Mouse (Mus musculus) E14TG2a.4 (cell line): ENCODE measurements around the gene Gm28048.

Experiments
- H3K27me3 ChIP-seq: 2 replicates; pipeline ENCODE4 v1.6.1; 2014; ENCODE audit warnings: low read length, control low read depth; ENCODE audit not compliant: insufficient read depth
- H3K36me3 ChIP-seq: 2 replicates; pipeline ENCODE4 v1.6.1; 2014; ENCODE audit warnings: low read length, control low read depth; ENCODE audit not compliant: insufficient read depth
- H3K4me1 ChIP-seq: replicated peaks from 2 replicates; pipeline ENCODE4 v1.6.1; 2014; ENCODE audit warnings: low read depth, low read length, control low read depth
- H3K4me3 ChIP-seq: replicated peaks from 2 replicates; pipeline ENCODE4 v1.5.1; 2014; ENCODE audit warnings: mild to moderate bottlenecking, low read length
- H3K9me3 ChIP-seq: 2 replicates; pipeline ENCODE4 v1.6.1; 2014; ENCODE audit warnings: low read length, control low read depth
- CTCF ChIP-seq: conservative IDR thresholded peaks from 2 replicates; pipeline ENCODE4 v1.5.1; 2014; ENCODE audit warnings: low read length
- NANOG ChIP-seq: IDR thresholded peaks from 2 replicates; pipeline ENCODE4 v1.6.1; 2014; ENCODE audit warnings: borderline replicate concordance, low read length, mixed read lengths
- POU5F1 ChIP-seq: IDR thresholded peaks from 2 replicates; pipeline ENCODE4 v1.6.1; 2014; ENCODE audit warnings: low read length, borderline replicate concordance

Gm28048 gene

DNA sequence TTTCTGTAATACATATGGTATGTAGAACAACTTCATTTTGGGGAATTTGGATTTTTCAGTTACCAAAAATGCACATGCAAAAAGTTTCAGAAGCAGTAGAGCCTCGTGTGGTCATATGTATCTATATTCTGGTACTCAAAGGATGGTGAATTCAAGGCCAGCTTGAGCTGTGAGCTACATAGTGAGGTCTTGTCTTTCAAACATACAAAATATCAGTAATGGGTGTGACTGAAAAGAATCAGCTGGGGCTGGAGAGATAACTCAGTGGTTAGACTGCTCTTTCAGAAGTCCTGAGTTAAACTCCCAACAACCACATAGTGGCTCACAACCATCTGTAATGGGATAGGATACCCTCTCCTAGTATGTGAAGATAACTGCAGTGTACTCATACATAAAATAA, 16.4 kb upstream of the Gm28048 start:
- peaks cover 100% of the 10 kb centered on the region for H3K36me3 ChIP-seq
- peaks cover 11% of the 10 kb centered on the region for H3K4me1 ChIP-seq
- TF ChIP-seq NANOG: no peak
- TF ChIP-seq CTCF: no peak
- no peak for TF ChIP-seq POU5F1
- no peaks in the 10 kb centered on the region for H3K9me3 ChIP-seq
- H3K4me3 ChIP-seq: no peak overlapping the region
- H3K27me3 ChIP-seq: no peaks in the 10 kb centered on the region

DNA sequence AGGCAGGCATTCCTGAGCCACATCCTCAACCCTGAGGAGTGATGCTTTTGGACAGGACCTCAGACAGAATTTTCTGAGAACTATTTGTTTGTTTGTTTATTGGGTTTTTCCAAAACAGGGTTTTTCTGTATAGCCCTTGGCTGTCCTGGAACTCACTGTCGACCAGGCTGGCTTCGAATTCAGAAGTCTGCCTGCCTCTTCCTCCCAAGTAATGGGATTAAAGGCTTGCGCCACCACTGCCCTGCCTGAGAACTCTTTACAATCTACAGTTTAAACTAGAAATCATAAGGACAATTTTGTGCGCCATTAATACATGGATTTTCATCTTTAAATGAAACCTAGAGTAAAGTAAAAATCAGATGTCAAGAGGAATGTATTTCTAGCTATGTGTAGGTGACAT, 13.6 kb upstream of the Gm28048 start:
- H3K4me3 ChIP-seq: no peak overlapping the region
- peaks cover 92% of the 10 kb centered on the region for H3K36me3 ChIP-seq
- no peaks in the 10 kb centered on the region for H3K9me3 ChIP-seq
- H3K27me3 ChIP-seq: no peaks in the 10 kb centered on the region
- peaks cover 29% of the 10 kb centered on the region for H3K4me1 ChIP-seq
- TF ChIP-seq NANOG (no peak), CTCF (no peak), POU5F1 (no peak)

DNA sequence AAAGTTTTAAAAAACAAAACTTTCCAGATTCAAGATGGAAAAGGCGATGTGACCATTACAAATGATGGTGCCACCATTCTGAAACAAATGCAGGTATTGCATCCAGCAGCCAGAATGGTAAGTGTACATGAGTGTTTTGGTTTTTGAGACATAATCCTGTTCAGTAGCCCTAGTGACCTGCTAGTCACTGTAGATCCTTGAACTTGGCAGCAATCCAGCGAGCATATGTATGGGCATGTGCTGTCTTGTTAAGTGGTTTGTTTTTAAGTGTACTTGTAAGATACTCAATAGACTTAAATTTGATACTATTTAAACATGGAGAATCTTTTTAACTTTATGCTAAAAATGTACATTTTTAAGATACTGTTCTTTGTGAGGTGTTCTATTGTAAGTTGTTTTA, 12.4 kb upstream of the Gm28048 start:
- H3K4me1 ChIP-seq: peaks cover 29% of the 10 kb centered on the region
- no peak overlapping the region for H3K4me3 ChIP-seq
- TF ChIP-seq POU5F1 (no peak), CTCF (no peak), NANOG (no peak)
- H3K27me3 ChIP-seq: no peaks in the 10 kb centered on the region
- peaks cover 80% of the 10 kb centered on the region for H3K36me3 ChIP-seq
- H3K9me3 ChIP-seq: no peaks in the 10 kb centered on the region

DNA sequence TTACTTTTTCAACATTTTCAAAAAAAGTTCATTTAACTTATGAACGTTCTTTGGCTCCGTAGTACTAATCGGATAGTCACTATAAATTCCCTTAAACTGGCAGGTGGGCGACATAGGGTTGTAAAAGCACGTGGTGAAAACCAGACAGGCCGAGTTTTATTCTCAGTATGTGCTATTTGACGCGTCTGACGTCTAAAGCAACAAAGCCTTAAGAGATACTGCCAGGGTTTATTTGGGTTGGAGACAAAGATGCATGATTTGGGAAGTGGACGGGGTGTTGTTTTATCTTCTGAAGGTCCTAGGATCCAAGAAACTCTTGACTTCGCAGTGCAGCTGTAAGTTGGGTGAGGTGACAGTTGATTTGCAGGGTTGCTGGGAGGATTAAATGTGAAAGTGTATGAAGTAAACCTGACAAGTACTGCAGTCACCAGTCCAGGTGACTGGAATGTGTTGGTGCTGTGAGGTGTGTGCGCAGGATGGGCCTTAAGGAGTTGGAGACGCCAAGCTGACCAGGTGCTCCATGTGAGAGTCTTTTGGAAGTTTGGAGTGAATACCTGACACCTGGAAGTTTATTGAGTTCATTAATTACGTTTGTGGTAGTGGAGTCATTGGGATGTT, 9.4 kb upstream of the Gm28048 start:
- peaks cover 29% of the 10 kb centered on the region for H3K4me1 ChIP-seq
- H3K36me3 ChIP-seq: peaks cover 51% of the 10 kb centered on the region
- TF ChIP-seq CTCF (no peak), NANOG (no peak), POU5F1 (no peak)
- no peaks in the 10 kb centered on the region for H3K9me3 ChIP-seq
- H3K27me3 ChIP-seq: no peaks in the 10 kb centered on the region
- H3K4me3 ChIP-seq: peak overlapping the region; percentile 95

DNA sequence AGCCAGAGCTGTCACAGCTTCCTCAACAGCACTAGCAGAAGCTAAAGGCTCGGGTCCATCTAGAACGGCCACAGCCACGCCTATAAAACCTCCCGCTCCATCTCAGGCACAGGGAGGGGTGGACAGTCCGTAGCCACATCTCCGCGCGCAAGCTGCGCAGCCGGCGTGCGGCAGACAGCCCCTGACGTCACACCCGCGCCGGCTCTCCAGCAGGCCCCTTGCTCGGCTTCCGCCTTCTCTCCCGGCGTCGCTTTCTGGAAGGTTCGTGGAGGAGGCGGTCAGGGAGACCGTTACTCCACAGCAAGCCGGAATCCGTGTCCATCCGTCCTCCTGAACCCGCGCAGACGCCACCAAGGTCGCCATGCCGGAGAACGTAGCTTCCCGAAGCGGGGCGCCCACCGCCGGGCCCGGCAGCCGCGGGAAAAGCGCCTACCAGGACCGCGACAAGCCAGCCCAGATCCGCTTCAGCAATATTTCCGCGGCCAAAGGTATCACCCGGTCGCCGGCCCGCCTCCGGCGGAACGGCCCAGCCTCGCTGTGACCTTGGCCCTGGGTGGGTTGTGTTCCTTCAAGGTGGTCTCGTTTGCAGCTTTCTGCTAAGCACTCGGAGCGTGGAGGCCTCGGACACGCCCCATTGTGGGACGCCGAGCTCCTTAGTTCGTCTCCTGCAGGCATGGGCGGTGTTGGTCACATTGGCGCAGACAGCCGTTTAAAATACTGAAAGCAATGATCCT, 8.7 kb upstream of the Gm28048 start, which contains the start of gene Cct4:
Gene Cct4, plus strand, starts transcription at position 127 of the 734 bp plus-strand sequence.
- Histone ChIP-seq H3K4me3 (peak within 1 kb of the TSS; percentile 95), H3K4me1 (peaks cover 29% of the 10 kb centered on the region), H3K36me3 (peaks cover 43% of the 10 kb centered on the region), H3K27me3 (no peaks in the 10 kb centered on the region), H3K9me3 (no peaks in the 10 kb centered on the region)
- TF ChIP-seq CTCF (no peak), POU5F1 (no peak), NANOG (no peak)

DNA sequence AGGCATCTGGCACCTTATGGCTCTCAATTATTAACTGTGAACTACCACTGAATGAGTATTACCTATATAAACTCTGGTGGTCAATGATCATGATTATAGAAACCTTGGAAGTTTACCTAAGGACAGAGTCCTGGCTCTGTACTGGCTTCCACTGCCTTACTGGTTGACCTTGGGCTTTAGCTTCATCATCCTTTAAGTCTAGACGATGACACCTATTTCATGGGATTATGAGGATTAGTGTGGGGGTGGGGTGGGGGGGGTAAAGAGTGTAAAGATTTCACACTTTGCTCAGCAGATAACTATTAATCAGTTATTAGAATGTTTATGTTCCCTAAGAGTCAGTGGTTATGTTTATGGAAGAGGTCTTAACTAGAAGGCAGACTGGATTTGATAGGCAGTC, 7.9 kb upstream of the Gm28048 start:
- TF ChIP-seq NANOG: no peak
- no peak for TF ChIP-seq CTCF
- no peak for TF ChIP-seq POU5F1

DNA sequence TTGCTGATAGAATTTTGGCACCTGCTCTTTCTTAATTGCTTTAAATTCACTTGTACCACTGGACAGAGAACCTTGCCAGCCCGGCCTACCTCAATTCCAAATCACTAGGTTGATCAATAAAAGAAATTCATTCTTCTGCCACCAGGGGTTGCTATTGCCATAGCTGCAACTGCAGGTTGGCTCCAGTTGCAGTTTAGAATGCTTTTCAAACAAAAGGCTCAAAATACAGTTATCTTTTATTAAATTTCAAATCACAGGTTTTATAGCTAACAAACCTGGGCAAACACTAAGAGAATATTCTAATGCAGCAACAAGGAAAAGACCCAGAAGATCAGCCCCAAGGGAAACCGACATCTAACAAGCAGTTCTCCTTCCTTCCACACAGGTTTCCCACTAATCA, 5.5 kb upstream of the Gm28048 start:
- Histone ChIP-seq H3K9me3 (no peaks in the 10 kb centered on the region), H3K4me3 (no peak overlapping the region), H3K36me3 (peaks cover 11% of the 10 kb centered on the region), H3K27me3 (no peaks in the 10 kb centered on the region), H3K4me1 (peaks cover 17% of the 10 kb centered on the region)
- no peak for TF ChIP-seq POU5F1
- TF ChIP-seq NANOG: no peak
- peak; percentile 79 for TF ChIP-seq CTCF

More for the DNA sequence above, 7.9 kb upstream of the Gm28048 start:
- Histone ChIP-seq H3K4me3 (peak overlapping the region; percentile 95), H3K27me3 (no peaks in the 10 kb centered on the region), H3K4me1 (peaks cover 27% of the 10 kb centered on the region), H3K36me3 (peaks cover 35% of the 10 kb centered on the region), H3K9me3 (no peaks in the 10 kb centered on the region)

DNA sequence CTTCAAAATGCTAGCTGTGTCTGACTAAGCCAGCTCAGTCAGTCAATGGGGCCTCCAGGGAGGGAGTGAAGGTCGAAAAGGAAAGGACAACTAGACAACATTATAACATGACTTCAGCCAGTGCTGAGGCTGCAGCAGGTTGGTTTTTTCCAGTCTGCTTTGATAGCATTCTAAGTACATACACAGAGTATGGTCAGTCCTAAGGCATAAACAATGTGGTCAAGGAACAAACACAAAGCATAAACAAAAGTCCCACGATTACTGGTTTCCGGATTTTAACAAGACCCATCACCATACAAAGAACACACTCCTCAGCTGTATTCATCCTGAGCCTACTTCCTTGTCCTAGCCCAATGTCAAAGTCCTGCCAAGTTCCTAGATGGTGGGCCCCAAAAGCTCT, 3.6 kb upstream of the Gm28048 start:
- Histone ChIP-seq H3K4me3 (no peak overlapping the region), H3K9me3 (no peaks in the 10 kb centered on the region), H3K27me3 (no peaks in the 10 kb centered on the region), H3K36me3 (no peaks in the 10 kb centered on the region), H3K4me1 (peaks cover 20% of the 10 kb centered on the region)
- TF ChIP-seq POU5F1: no peak
- TF ChIP-seq NANOG: no peak
- TF ChIP-seq CTCF: no peak

DNA sequence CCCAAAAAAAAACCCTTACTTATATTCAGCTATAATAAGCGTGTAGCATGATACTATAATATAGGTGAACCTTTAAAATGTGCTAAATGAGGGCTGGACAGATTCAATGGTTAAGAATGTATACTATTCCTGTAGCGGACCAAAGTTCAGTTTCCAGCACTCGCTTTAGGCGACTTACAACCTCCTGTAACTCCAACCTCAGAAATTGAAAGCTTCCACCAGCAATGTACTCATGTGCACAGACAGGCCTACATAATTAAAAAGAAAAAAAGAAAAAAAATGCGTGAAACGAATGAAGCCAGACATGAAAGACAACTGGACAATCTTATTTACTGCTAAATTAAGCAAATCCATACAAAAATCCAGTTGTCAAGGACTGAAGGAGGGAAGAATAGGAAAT, 956 bp upstream of the Gm28048 start:
- peaks cover 21% of the 10 kb centered on the region for H3K36me3 ChIP-seq
- no peak for TF ChIP-seq NANOG
- H3K27me3 ChIP-seq: no peaks in the 10 kb centered on the region
- H3K9me3 ChIP-seq: 0 out of 2 replicates have a peak, but pooled peaks cover 5% of the 10 kb centered on the region
- H3K4me1 ChIP-seq: peaks cover 34% of the 10 kb centered on the region
- H3K4me3 ChIP-seq: peak overlapping the region; percentile 93; the same call in 1 of the 2 replicates
